Mouse (Mus musculus): Measurements from ENCODE around the gene Zfp536. TPM values are rescaled to one million over a fixed set of nuclear protein-coding genes. Genes with fewer than 3 reads are reported as not detected.
A peak's percentile ranks its signal among the peaks of the same experiment; 100 is the strongest.

Gene Zfp536
- polyA plus RNA-seq, 1 experiment from 2014 or later, result 3.7 TPM

DNA sequence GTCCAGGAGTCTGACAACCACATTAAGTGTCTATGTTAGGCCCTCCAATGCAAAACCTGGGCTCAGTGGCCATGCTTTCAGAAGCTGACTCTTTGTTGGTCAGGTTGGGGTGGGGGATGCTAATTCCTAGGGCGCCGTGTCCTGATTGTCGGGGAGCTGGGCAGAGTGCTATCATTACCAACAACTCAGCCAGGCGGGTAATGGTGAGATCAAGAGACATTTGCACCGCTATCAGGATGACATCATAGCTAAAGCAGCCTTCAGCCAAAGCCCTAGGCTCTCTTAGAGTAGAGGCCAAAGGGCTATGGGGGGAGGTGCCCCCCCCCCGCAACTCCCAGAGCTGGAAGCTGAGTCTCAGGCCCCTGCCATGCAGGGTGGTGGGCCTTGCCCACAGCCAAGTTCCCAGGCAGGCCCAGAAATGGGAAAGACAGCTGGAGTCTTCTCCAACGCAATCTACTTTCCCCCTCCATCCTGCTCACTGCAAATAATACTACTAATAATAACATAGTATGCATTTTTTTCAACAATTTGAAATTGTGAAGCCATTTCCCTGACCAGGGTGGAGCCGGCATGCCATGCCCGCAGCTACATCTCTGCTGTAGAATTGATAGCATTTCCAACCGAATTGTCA lies 5.0 kb downstream of the Zfp536 start:
- Histone ChIP-seq H3K4me1 (replicated peaks; ENCODE audit: insufficient read depth, low read length) (peaks cover 16% of the 10 kb centered on the region; the same call in 1 of the 2 replicates), H3K4me2 (ENCODE audit: low read length) (peak overlapping the region; percentile 95), H3K9me3 (replicated peaks; ENCODE audit: low read length) (no peaks in the 10 kb centered on the region), H3K36me3 (ENCODE audit: insufficient read depth, low read length) (no peaks in the 10 kb centered on the region), H3K9ac (ENCODE audit: low read depth, low read length) (peak overlapping the region; percentile 49; the same call in 1 of the 2 replicates), H3K4me3 (replicated peaks; ENCODE audit: low read depth, low read length) (peak overlapping the region; percentile 49), H3K27me3 (ENCODE audit: insufficient read depth, low read length) (peaks cover 37% of the 10 kb centered on the region), H3K27ac (no peak overlapping the region)
- ATAC-seq (replicated peaks; ENCODE audit: low FRiP score, low read depth) (no peak), DNase-seq (ENCODE audit: low spot score) (no peak)
- TF ChIP-seq CTCF (IDR thresholded peaks at IDR 0.05; ENCODE audit: low read depth), result no peak
- 14% methylated on average over 10 of the region's 10 CpGs for WGBS

GRCm38 (mm10) chr7:37758886-37759285 lies 14.6 kb downstream of the Zfp536 start:
- DNase-seq (ENCODE audit: low spot score) (no peak), ATAC-seq (replicated peaks; ENCODE audit: low FRiP score, low read depth) (no peak)
- H3K9ac ChIP-seq (ENCODE audit: low read depth, low read length), result no peak overlapping the region
- WGBS, result 93% methylated on average over 5 of the region's 5 CpGs
- H3K9me3 ChIP-seq (replicated peaks; ENCODE audit: low read length), result no peaks in the 10 kb centered on the region
- H3K4me3 ChIP-seq (replicated peaks; ENCODE audit: low read depth, low read length), result no peak overlapping the region
- H3K36me3 ChIP-seq (ENCODE audit: insufficient read depth, low read length), result no peaks in the 10 kb centered on the region
- no peaks in the 10 kb centered on the region for H3K27me3 ChIP-seq (ENCODE audit: insufficient read depth, low read length)
- no peak overlapping the region for H3K27ac ChIP-seq
- no peak overlapping the region for H3K4me2 ChIP-seq (ENCODE audit: low read length)
- TF ChIP-seq CTCF (IDR thresholded peaks at IDR 0.05; ENCODE audit: low read depth), result no peak
- H3K4me1 ChIP-seq (replicated peaks; ENCODE audit: insufficient read depth, low read length), result no peaks in the 10 kb centered on the region

DNA sequence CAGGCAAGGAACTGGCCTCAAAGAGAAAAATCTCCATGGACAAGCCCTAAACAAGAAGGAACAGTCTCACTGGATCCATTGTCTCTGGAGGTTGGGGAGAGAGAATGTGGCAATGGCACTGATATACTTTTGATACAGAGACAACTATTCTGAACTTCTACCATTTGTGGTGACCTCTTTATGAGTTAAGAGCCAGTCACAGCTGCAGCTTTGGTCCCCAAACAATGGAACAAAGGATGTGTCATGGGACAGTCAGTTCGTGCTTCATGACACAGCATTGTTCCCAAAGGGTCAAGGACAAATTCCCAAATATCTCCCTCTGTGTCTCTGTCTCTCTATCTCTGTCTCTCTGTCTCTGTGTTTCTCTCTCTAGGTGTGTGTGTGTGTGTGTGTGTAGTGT lies 20.4 kb downstream of the Zfp536 start:
- no peak for TF ChIP-seq CTCF (IDR thresholded peaks at IDR 0.05; ENCODE audit: low read depth)
- Histone ChIP-seq H3K27ac (no peak overlapping the region), H3K4me3 (replicated peaks; ENCODE audit: low read depth, low read length) (no peak overlapping the region), H3K4me1 (replicated peaks; ENCODE audit: insufficient read depth, low read length) (no peaks in the 10 kb centered on the region), H3K36me3 (ENCODE audit: insufficient read depth, low read length) (no peaks in the 10 kb centered on the region), H3K9ac (ENCODE audit: low read depth, low read length) (no peak overlapping the region), H3K9me3 (replicated peaks; ENCODE audit: low read length) (no peaks in the 10 kb centered on the region), H3K27me3 (ENCODE audit: insufficient read depth, low read length) (no peaks in the 10 kb centered on the region), H3K4me2 (ENCODE audit: low read length) (no peak overlapping the region)
- 81% methylated on average over 1 of the region's 1 CpGs for WGBS
- DNase-seq (ENCODE audit: low spot score) (no peak), ATAC-seq (replicated peaks; ENCODE audit: low FRiP score, low read depth) (no peak)

DNA sequence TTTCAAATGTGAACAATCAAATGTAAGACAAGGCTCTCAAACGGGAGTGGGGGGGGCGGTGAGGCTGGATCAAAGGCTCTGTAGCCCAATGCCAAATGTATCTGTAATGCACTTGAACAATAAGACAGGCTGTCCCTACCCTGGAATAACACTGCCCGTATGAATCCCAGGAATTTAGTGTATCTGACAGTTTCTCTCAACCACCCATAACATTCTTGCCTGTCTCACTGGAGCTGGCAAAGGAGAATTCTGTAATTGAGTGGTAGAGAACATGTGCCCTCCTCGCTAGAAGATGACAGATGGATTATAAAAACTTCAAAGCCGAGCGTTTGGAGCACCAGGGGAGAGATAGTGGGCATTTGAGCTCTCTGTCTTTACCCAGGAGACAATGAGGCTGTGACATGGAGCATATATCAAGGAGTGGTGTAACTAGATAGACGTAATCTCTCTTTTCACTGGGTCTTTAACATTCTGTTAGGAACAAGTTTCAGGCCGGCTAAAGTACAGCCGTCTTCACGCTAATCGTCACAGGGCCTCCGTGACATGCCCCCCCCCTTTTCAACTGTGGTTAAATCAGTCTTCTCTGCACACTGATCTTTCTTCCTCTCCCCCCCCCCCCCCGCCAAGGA lies 27.2 kb downstream of the Zfp536 start:
- 22% methylated on average over 12 of the region's 13 CpGs for WGBS
- Histone ChIP-seq H3K27me3 (ENCODE audit: insufficient read depth, low read length) (peaks cover 6% of the 10 kb centered on the region; the same call in 1 of the 2 replicates), H3K9ac (ENCODE audit: low read depth, low read length) (no peak overlapping the region), H3K9me3 (replicated peaks; ENCODE audit: low read length) (no peaks in the 10 kb centered on the region), H3K36me3 (ENCODE audit: insufficient read depth, low read length) (no peaks in the 10 kb centered on the region), H3K27ac (no peak overlapping the region), H3K4me2 (ENCODE audit: low read length) (no peak overlapping the region; the same call in 1 of the 2 replicates), H3K4me1 (replicated peaks; ENCODE audit: insufficient read depth, low read length) (no peaks in the 10 kb centered on the region), H3K4me3 (replicated peaks; ENCODE audit: low read depth, low read length) (no peak overlapping the region)
- DNase-seq (ENCODE audit: low spot score), result peak; percentile 12
- no peak for TF ChIP-seq CTCF (IDR thresholded peaks at IDR 0.05; ENCODE audit: low read depth)
- ATAC-seq (replicated peaks; ENCODE audit: low FRiP score, low read depth), result no peak

GRCm38 (mm10) chr7:37743350-37743749 lies 30.1 kb downstream of the Zfp536 start:
- ATAC-seq (replicated peaks; ENCODE audit: low FRiP score, low read depth) (no peak), DNase-seq (ENCODE audit: low spot score) (no peak)
- H3K9ac ChIP-seq (ENCODE audit: low read depth, low read length), result no peak overlapping the region
- no peaks in the 10 kb centered on the region for H3K4me1 ChIP-seq (replicated peaks; ENCODE audit: insufficient read depth, low read length)
- H3K27ac ChIP-seq, result no peak overlapping the region
- H3K36me3 ChIP-seq (ENCODE audit: insufficient read depth, low read length), result no peaks in the 10 kb centered on the region
- no peak for TF ChIP-seq CTCF (IDR thresholded peaks at IDR 0.05; ENCODE audit: low read depth)
- WGBS, result 83% methylated on average over 8 of the region's 8 CpGs
- H3K27me3 ChIP-seq (ENCODE audit: insufficient read depth, low read length), result peaks cover 6% of the 10 kb centered on the region; the same call in 1 of the 2 replicates
- no peak overlapping the region for H3K4me3 ChIP-seq (replicated peaks; ENCODE audit: low read depth, low read length)
- no peaks in the 10 kb centered on the region for H3K9me3 ChIP-seq (replicated peaks; ENCODE audit: low read length)
- H3K4me2 ChIP-seq (ENCODE audit: low read length), result no peak overlapping the region

DNA sequence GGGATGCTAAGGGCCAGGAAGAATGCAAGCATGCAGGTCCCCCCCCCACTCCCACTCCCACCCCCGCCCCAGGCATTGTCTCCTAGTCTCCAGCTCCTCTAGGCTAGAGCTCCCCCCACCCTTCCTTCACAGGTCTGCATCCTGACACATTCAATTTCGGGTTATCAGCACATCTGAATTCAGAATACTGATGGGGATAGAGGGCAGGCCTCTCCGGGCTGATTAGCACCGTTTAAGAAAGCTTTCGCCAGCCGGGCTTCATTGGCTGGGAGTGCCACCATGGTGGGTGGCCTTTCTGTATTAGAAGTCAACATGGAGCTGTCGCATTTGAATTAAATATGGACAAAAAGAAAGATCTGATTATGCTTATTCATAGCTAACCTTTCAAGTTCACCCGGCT lies 36.2 kb downstream of the Zfp536 start:
- no peak for TF ChIP-seq CTCF (IDR thresholded peaks at IDR 0.05; ENCODE audit: low read depth)
- no peak for DNase-seq (ENCODE audit: low spot score)
- Histone ChIP-seq H3K9ac (ENCODE audit: low read depth, low read length) (no peak overlapping the region), H3K36me3 (ENCODE audit: insufficient read depth, low read length) (no peaks in the 10 kb centered on the region), H3K4me3 (replicated peaks; ENCODE audit: low read depth, low read length) (no peak overlapping the region), H3K27ac (no peak overlapping the region), H3K4me1 (replicated peaks; ENCODE audit: insufficient read depth, low read length) (no peaks in the 10 kb centered on the region), H3K9me3 (replicated peaks; ENCODE audit: low read length) (no peaks in the 10 kb centered on the region), H3K4me2 (ENCODE audit: low read length) (no peak overlapping the region), H3K27me3 (ENCODE audit: insufficient read depth, low read length) (no peaks in the 10 kb centered on the region)
- ATAC-seq (replicated peaks; ENCODE audit: low FRiP score, low read depth), result no peak
- 60% methylated on average over 8 of the region's 8 CpGs for WGBS

All from kidney, postnatal 0 days (tissue).